Mouse (Mus musculus): Measurements from ENCODE around the gene Zfp652. TPM values are rescaled to one million over a fixed set of nuclear protein-coding genes. Genes with fewer than 3 reads are reported as not detected.
A peak's percentile ranks its signal among the peaks of the same experiment; 100 is the strongest.

The Zfp652 gene
- polyA plus RNA-seq, 1 experiment from 2014 or later: 6.7 TPM

DNA sequence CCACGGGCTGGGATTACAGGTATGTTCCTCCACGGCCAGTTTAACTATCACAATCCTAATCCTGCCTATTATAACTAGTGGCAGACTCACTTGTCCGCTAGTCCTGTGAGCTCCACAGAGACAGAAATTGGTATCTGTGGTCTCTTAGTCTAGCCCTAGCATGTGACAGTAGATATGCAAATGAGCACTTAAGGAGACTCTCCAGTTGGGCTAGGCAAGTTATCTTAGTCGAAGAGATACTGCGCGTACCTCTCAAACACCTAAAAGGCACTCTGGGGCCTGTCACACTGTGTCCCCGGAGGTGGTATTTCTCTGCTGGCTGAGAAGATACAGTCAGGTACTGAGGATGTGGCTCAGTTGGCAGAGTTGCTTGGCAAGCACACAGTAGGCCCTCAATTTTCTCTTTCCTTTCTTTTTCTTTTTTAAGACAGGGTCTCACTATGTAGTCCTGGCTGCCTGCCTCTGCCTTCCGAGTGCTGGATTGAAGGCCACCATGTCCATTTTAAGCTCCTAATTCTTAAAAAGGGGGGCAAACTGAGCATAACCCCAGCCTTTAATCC is 80.6 kb downstream of the Zfp652 start:
- WGBS: 54% methylated on average over 8 of the region's 8 CpGs
- ATAC-seq (ENCODE audit: insufficient number of reproducible peaks, insufficient read depth, low FRiP score, low read depth): no peak
- no peak overlapping the region for H3K4me3 ChIP-seq (ENCODE audit: control insufficient read depth in 1 of 2, insufficient read depth in 1 of 2, low read depth in 1 of 2, low read length in 2 of 2)

GRCm38 (mm10) chr11:95794201-95794600 is 81.7 kb downstream of the Zfp652 start:
- H3K9me3 ChIP-seq (ENCODE audit: control insufficient read depth, low read length): no peaks in the 10 kb centered on the region
- H3K36me3 ChIP-seq (ENCODE audit: control insufficient read depth, insufficient read depth, low read length): no peaks in the 10 kb centered on the region
- peaks cover 13% of the 10 kb centered on the region for H3K27me3 ChIP-seq (ENCODE audit: control insufficient read depth, insufficient read depth, low read length)
- H3K9ac ChIP-seq (ENCODE audit: low read length): no peak overlapping the region
- H3K4me3 ChIP-seq (ENCODE audit: control insufficient read depth in 1 of 2, insufficient read depth in 1 of 2, low read depth in 1 of 2, low read length in 2 of 2): no peak overlapping the region
- ATAC-seq (ENCODE audit: insufficient number of reproducible peaks, insufficient read depth, low FRiP score, low read depth): no peak
- peaks cover 17 to 23% of the 10 kb centered on the region in 2 experiments for H3K4me1 ChIP-seq (ENCODE audit: control insufficient read depth in 2 of 2, insufficient read depth in 2 of 2, low read length in 2 of 2)
- 0 out of 4 replicates have a peak overlapping the region, but pooled peaks have one; percentile 2 to 22 for H3K27ac ChIP-seq (replicated peaks in 1 of 2; ENCODE audit: control insufficient read depth in 1 of 2, insufficient read depth in 1 of 2, low read depth in 2 of 2, low read length in 2 of 2)
- H3K4me2 ChIP-seq (ENCODE audit: low read length): no peak overlapping the region
- WGBS: 42% methylated on average over 5 of the region's 5 CpGs

More for the DNA sequence above, 80.6 kb downstream of the Zfp652 start:
- Histone ChIP-seq H3K27me3 (ENCODE audit: control insufficient read depth, insufficient read depth, low read length) (peaks cover 13% of the 10 kb centered on the region), H3K27ac (replicated peaks in 1 of 2; ENCODE audit: control insufficient read depth in 1 of 2, insufficient read depth in 1 of 2, low read depth in 2 of 2, low read length in 2 of 2) (no peak overlapping the region), H3K4me2 (ENCODE audit: low read length) (no peak overlapping the region), H3K4me1 (ENCODE audit: control insufficient read depth in 2 of 2, insufficient read depth in 2 of 2, low read length in 2 of 2) (peaks cover 17 to 23% of the 10 kb centered on the region in 2 experiments), H3K36me3 (ENCODE audit: control insufficient read depth, insufficient read depth, low read length) (no peaks in the 10 kb centered on the region), H3K9ac (ENCODE audit: low read length) (no peak overlapping the region), H3K9me3 (ENCODE audit: control insufficient read depth, low read length) (no peaks in the 10 kb centered on the region)

GRCm38 (mm10) chr11:95795582-95795981 is 83.1 kb downstream of the Zfp652 start:
- H3K36me3 ChIP-seq (ENCODE audit: control insufficient read depth, insufficient read depth, low read length): no peaks in the 10 kb centered on the region
- no peak overlapping the region for H3K4me3 ChIP-seq (ENCODE audit: control insufficient read depth in 1 of 2, insufficient read depth in 1 of 2, low read depth in 1 of 2, low read length in 2 of 2)
- no peak overlapping the region for H3K4me2 ChIP-seq (ENCODE audit: low read length)
- 32% methylated on average over 5 of the region's 5 CpGs for WGBS
- H3K27ac ChIP-seq (replicated peaks in 1 of 2; ENCODE audit: control insufficient read depth in 1 of 2, insufficient read depth in 1 of 2, low read depth in 2 of 2, low read length in 2 of 2): no peak overlapping the region
- peaks cover 13% of the 10 kb centered on the region for H3K27me3 ChIP-seq (ENCODE audit: control insufficient read depth, insufficient read depth, low read length)
- no peak overlapping the region for H3K9ac ChIP-seq (ENCODE audit: low read length)
- no peaks in the 10 kb centered on the region for H3K9me3 ChIP-seq (ENCODE audit: control insufficient read depth, low read length)
- no peak for ATAC-seq (ENCODE audit: insufficient number of reproducible peaks, insufficient read depth, low FRiP score, low read depth)
- peaks cover 17 to 23% of the 10 kb centered on the region in 2 experiments for H3K4me1 ChIP-seq (ENCODE audit: control insufficient read depth in 2 of 2, insufficient read depth in 2 of 2, low read length in 2 of 2)

DNA sequence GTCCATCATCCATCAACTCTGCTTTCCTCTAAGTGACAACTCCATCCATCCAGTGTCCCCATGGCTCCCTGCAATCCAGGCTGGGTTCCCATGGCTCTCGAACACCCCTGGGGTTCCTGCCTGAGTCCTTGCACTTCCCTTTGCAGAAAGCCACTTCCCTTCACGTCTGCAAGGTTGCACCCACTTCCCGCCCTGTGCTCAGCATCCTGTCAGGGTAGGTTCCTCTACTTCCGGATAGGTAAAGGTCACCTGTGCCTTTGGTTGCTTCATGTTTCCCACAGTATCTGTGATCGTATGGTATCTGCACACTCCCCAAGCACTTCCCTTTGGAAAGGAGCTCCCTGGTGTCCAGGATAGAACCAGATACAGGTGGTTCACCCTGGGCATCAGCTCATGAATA is 92.5 kb downstream of the Zfp652 start:
- ATAC-seq (ENCODE audit: insufficient number of reproducible peaks, insufficient read depth, low FRiP score, low read depth): no peak
- no peaks in the 10 kb centered on the region for H3K36me3 ChIP-seq (ENCODE audit: control insufficient read depth, insufficient read depth, low read length)
- H3K9ac ChIP-seq (ENCODE audit: low read length): no peak overlapping the region
- no peak overlapping the region for H3K4me3 ChIP-seq (ENCODE audit: control insufficient read depth in 1 of 2, insufficient read depth in 1 of 2, low read depth in 1 of 2, low read length in 2 of 2)
- H3K27ac ChIP-seq (replicated peaks in 1 of 2; ENCODE audit: control insufficient read depth in 1 of 2, insufficient read depth in 1 of 2, low read depth in 2 of 2, low read length in 2 of 2): no peak overlapping the region
- no peaks in the 10 kb centered on the region for H3K27me3 ChIP-seq (ENCODE audit: control insufficient read depth, insufficient read depth, low read length)
- peaks cover 6% of the 10 kb centered on the region; the same call in 1 of the 2 replicates for H3K9me3 ChIP-seq (ENCODE audit: control insufficient read depth, low read length)
- peaks cover 6% of the 10 kb centered on the region in 2 experiments; a peak in 3 of 4 replicates for H3K4me1 ChIP-seq (ENCODE audit: control insufficient read depth in 2 of 2, insufficient read depth in 2 of 2, low read length in 2 of 2)
- 70% methylated on average over 5 of the region's 5 CpGs for WGBS
- H3K4me2 ChIP-seq (ENCODE audit: low read length): no peak overlapping the region

- no peak overlapping the region for H3K9ac ChIP-seq (ENCODE audit: low read length)
- no peaks in the 10 kb centered on the region for H3K27me3 ChIP-seq (ENCODE audit: control insufficient read depth, insufficient read depth, low read length)
- H3K9me3 ChIP-seq (ENCODE audit: control insufficient read depth, low read length): peaks cover 6% of the 10 kb centered on the region; the same call in 1 of the 2 replicates
- no peak overlapping the region for H3K4me3 ChIP-seq (ENCODE audit: control insufficient read depth in 1 of 2, insufficient read depth in 1 of 2, low read depth in 1 of 2, low read length in 2 of 2)
- H3K27ac ChIP-seq (replicated peaks in 1 of 2; ENCODE audit: control insufficient read depth in 1 of 2, insufficient read depth in 1 of 2, low read depth in 2 of 2, low read length in 2 of 2): no peak overlapping the region; a peak in 1 of 4 replicates
- H3K4me2 ChIP-seq (ENCODE audit: low read length): no peak overlapping the region
- no peaks in the 10 kb centered on the region for H3K36me3 ChIP-seq (ENCODE audit: control insufficient read depth, insufficient read depth, low read length)
- H3K4me1 ChIP-seq (ENCODE audit: control insufficient read depth in 2 of 2, insufficient read depth in 2 of 2, low read length in 2 of 2): peaks cover 6% of the 10 kb centered on the region in 2 experiments; a peak in 3 of 4 replicates
- WGBS: 4% methylated on average over 3 of the region's 3 CpGs
- ATAC-seq (ENCODE audit: insufficient number of reproducible peaks, insufficient read depth, low FRiP score, low read depth): no peak
These were observed 93.1 kb downstream of the Zfp652 start for GRCm38 (mm10) chr11:95805527-95805926.

DNA sequence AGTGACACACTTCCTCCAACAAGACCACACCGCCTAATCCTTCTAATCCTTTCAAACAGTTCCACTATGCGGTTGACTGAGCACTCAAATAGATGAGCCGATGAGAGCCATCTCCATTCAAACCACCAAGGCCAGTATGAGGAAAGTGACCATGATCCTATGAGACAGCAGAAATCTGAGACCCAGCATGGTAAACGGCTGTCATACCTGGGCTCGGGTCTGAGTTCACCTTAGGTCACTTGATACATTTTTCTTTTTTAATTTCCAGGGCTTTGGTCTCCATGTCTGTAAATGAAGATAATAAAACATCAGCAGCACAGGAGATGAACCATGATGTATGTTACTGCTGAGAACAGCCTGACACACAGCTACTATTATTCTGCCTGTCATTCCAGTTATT is 95.4 kb downstream of the Zfp652 start:
- Histone ChIP-seq H3K4me2 (ENCODE audit: low read length) (no peak overlapping the region), H3K4me1 (ENCODE audit: control insufficient read depth in 2 of 2, insufficient read depth in 2 of 2, low read length in 2 of 2) (peaks cover 6% of the 10 kb centered on the region in 2 experiments; a peak in 3 of 4 replicates), H3K27ac (replicated peaks in 1 of 2; ENCODE audit: control insufficient read depth in 1 of 2, insufficient read depth in 1 of 2, low read depth in 2 of 2, low read length in 2 of 2) (no peak overlapping the region), H3K4me3 (ENCODE audit: control insufficient read depth in 1 of 2, insufficient read depth in 1 of 2, low read depth in 1 of 2, low read length in 2 of 2) (no peak overlapping the region), H3K9ac (ENCODE audit: low read length) (no peak overlapping the region), H3K9me3 (ENCODE audit: control insufficient read depth, low read length) (peaks cover 6% of the 10 kb centered on the region; the same call in 1 of the 2 replicates), H3K27me3 (ENCODE audit: control insufficient read depth, insufficient read depth, low read length) (no peaks in the 10 kb centered on the region), H3K36me3 (ENCODE audit: control insufficient read depth, insufficient read depth, low read length) (no peaks in the 10 kb centered on the region)
- WGBS: 94% methylated on average over 5 of the region's 5 CpGs
- no peak for ATAC-seq (ENCODE audit: insufficient number of reproducible peaks, insufficient read depth, low FRiP score, low read depth)

GRCm38 (mm10) chr11:95808448-95809011 is 96.1 kb downstream of the Zfp652 start:
- H3K27ac ChIP-seq (replicated peaks in 1 of 2; ENCODE audit: control insufficient read depth in 1 of 2, insufficient read depth in 1 of 2, low read depth in 2 of 2, low read length in 2 of 2): no peak overlapping the region
- peaks cover 6% of the 10 kb centered on the region in 2 experiments; a peak in 3 of 4 replicates for H3K4me1 ChIP-seq (ENCODE audit: control insufficient read depth in 2 of 2, insufficient read depth in 2 of 2, low read length in 2 of 2)
- no peak for ATAC-seq (ENCODE audit: insufficient number of reproducible peaks, insufficient read depth, low FRiP score, low read depth)
- no peaks in the 10 kb centered on the region for H3K36me3 ChIP-seq (ENCODE audit: control insufficient read depth, insufficient read depth, low read length)
- no peak overlapping the region for H3K9ac ChIP-seq (ENCODE audit: low read length)
- H3K9me3 ChIP-seq (ENCODE audit: control insufficient read depth, low read length): peaks cover 6% of the 10 kb centered on the region; the same call in 1 of the 2 replicates
- H3K4me3 ChIP-seq (ENCODE audit: control insufficient read depth in 1 of 2, insufficient read depth in 1 of 2, low read depth in 1 of 2, low read length in 2 of 2): no peak overlapping the region
- H3K4me2 ChIP-seq (ENCODE audit: low read length): no peak overlapping the region
- H3K27me3 ChIP-seq (ENCODE audit: control insufficient read depth, insufficient read depth, low read length): no peaks in the 10 kb centered on the region
- WGBS: 38% methylated on average over 5 of the region's 5 CpGs

Data from heart, embryonic 14.5 days (tissue).